Mouse (Mus musculus) neural tube, embryonic 15.5 days (tissue): Measurements from ENCODE around the gene Vmn2r2. TPM values are rescaled to one million over a fixed set of nuclear protein-coding genes. Genes with fewer than 3 reads are reported as not detected.

Source experiments
- ATAC-seq: fragments of 200-750 bp; cut with Nextera tagmentation; 2 replicates; pipeline ENCODE4 v1.8.0; 2017; ENCODE audit warnings: mild to moderate bottlenecking, moderate TSS enrichment, moderate library complexity; ENCODE audit not compliant: low FRiP score
- H3K27ac ChIP-seq: fragments of 300-500 bp; sonication (generic); replicated peaks from 2 replicates; pipeline ENCODE4 v1.5.1; 2015; ENCODE audit warnings: mild to moderate bottlenecking, inconsistent platforms
- H3K27me3 ChIP-seq: fragments of 300-500 bp; sonication (generic); replicated peaks from 2 replicates; pipeline ENCODE4 v1.6.1; 2015; ENCODE audit warnings: inconsistent platforms
- H3K36me3 ChIP-seq: fragments of 300-500 bp; sonication (generic); 2 replicates; pipeline ENCODE4 v1.6.1; 2015; ENCODE audit warnings: inconsistent platforms
- H3K4me1 ChIP-seq: fragments of 300-500 bp; sonication (generic); 2 replicates; pipeline ENCODE4 v1.6.1; 2015; ENCODE audit warnings: inconsistent platforms
- H3K4me2 ChIP-seq: fragments of 300-500 bp; sonication (generic); 2 replicates; pipeline ENCODE4 v1.6.1; 2015; ENCODE audit warnings: inconsistent platforms, mild to moderate bottlenecking, moderate library complexity
- H3K4me3 ChIP-seq: fragments of 300-500 bp; sonication (generic); replicated peaks from 2 replicates; pipeline ENCODE4 v1.5.1; 2015; ENCODE audit warnings: mild to moderate bottlenecking, inconsistent platforms
- H3K9ac ChIP-seq: fragments of 300-500 bp; sonication (generic); replicated peaks from 2 replicates; pipeline ENCODE4 v1.6.1; 2015; ENCODE audit warnings: mild to moderate bottlenecking, inconsistent platforms
- H3K9me3 ChIP-seq: fragments of 300-500 bp; sonication (generic); replicated peaks from 2 replicates; pipeline ENCODE4 v1.6.1; 2016; ENCODE audit warnings: inconsistent platforms
- WGBS: fragments of 180-500 bp; shearing (Covaris S2); methylation state at CpG from one replicate; pipeline ENCODE4 v1.1.7; 2015; ENCODE audit warnings: mixed read lengths; 5-methylcytosine and 5-hydroxymethylcytosine counted together
- polyA plus RNA-seq: library from polyadenylated mRNA; unstranded; fragments of >200 nt; fragmentation: Nextera tagmentation; extraction: Ambion mirVana; gene quantifications from 2 replicates; pipeline ENCODE4 v1.2.1, GENCODE M21; 2015

The Vmn2r2 gene
- polyA plus RNA-seq = 0.09 TPM in 1 of 2 replicates, not detected in the other

- no peak within 1 kb of the TSS for H3K27ac ChIP-seq
- H3K27me3 ChIP-seq = no peaks in the 10 kb centered on the region
- H3K9me3 ChIP-seq = no peaks in the 10 kb centered on the region
- H3K4me1 ChIP-seq = no peaks in the 10 kb centered on the region
- no peak within 1 kb of the TSS for H3K9ac ChIP-seq
- 72% methylated on average over 2 of the region's 2 CpGs for WGBS
- H3K4me2 ChIP-seq = no peak within 1 kb of the TSS
- no peak within 1 kb of the TSS for H3K4me3 ChIP-seq
- peak; percentile 72 for ATAC-seq
- H3K36me3 ChIP-seq = no peaks in the 10 kb centered on the region
Observed at GRCm38 (mm10) chr3:64141878-64142508, at the start of gene Vmn2r2. Gene Vmn2r2, minus strand, starts transcription at chr3:64141928.

- no peak overlapping the region for H3K27ac ChIP-seq
- no peaks in the 10 kb centered on the region for H3K9me3 ChIP-seq
- 86% methylated on average over 11 of the region's 11 CpGs for WGBS
- ATAC-seq = peak; percentile 12; the same call in 1 of the 2 replicates
- no peaks in the 10 kb centered on the region for H3K36me3 ChIP-seq
- no peaks in the 10 kb centered on the region for H3K27me3 ChIP-seq
- no peak overlapping the region for H3K9ac ChIP-seq
- no peak overlapping the region for H3K4me2 ChIP-seq
- H3K4me1 ChIP-seq = no peaks in the 10 kb centered on the region
- H3K4me3 ChIP-seq = no peak overlapping the region
Observed at GRCm38 (mm10) chr3:64113352-64114046, 28.2 kb downstream of the Vmn2r2 start.

- Histone ChIP-seq H3K36me3 (no peaks in the 10 kb centered on the region), H3K9ac (no peak overlapping the region), H3K27ac (no peak overlapping the region), H3K9me3 (no peaks in the 10 kb centered on the region), H3K4me3 (no peak overlapping the region), H3K4me2 (no peak overlapping the region), H3K4me1 (no peaks in the 10 kb centered on the region), H3K27me3 (no peaks in the 10 kb centered on the region)
- ATAC-seq = peak; percentile 80
- 52% methylated on average over 1 of the region's 1 CpGs for WGBS
Observed at GRCm38 (mm10) chr3:64112707-64113106, 29.0 kb downstream of the Vmn2r2 start.

GRCm38 (mm10) chr3:64081247-64081646 is 60.5 kb downstream of the Vmn2r2 start, which contains the start of gene Vmn2r1:
Gene Vmn2r1, plus strand, starts transcription at chr3:64081547.
- WGBS = 83% methylated on average over 4 of the region's 4 CpGs
- H3K9me3 ChIP-seq = no peaks in the 10 kb centered on the region
- no peak for ATAC-seq
- no peaks in the 10 kb centered on the region for H3K36me3 ChIP-seq
- no peaks in the 10 kb centered on the region for H3K4me1 ChIP-seq
- no peak within 1 kb of the TSS for H3K4me2 ChIP-seq
- no peak within 1 kb of the TSS for H3K27ac ChIP-seq
- no peak within 1 kb of the TSS for H3K9ac ChIP-seq
- no peak within 1 kb of the TSS for H3K4me3 ChIP-seq
- no peaks in the 10 kb centered on the region for H3K27me3 ChIP-seq

Other genes with a start within 250 kb of the Vmn2r2 start
- 5.8 and 6.8 TPM in 2 replicates for gene Plch1, start 242.5 kb downstream of the Vmn2r2 start, polyA plus RNA-seq
- 7.7 and 8.0 TPM in 2 replicates for gene E130311K13Rik, start 212.5 kb downstream of the Vmn2r2 start, polyA plus RNA-seq
- gene Slc33a1, start 177.2 kb downstream of the Vmn2r2 start, polyA plus RNA-seq = 18.9 and 19.8 TPM in 2 replicates
- gene Gmps, start 165.8 kb downstream of the Vmn2r2 start, polyA plus RNA-seq = 38.2 and 38.8 TPM in 2 replicates
- gene Vmn2r1, start 60.4 kb downstream of the Vmn2r2 start, polyA plus RNA-seq = 0.08 and 0.12 TPM in 2 replicates
- 0.01 TPM in 1 of 2 replicates, not detected in the other for gene Vmn2r3, start 147.8 kb upstream of the Vmn2r2 start, polyA plus RNA-seq